Mouse (Mus musculus) brain, adult 10 weeks (tissue): ENCODE measurements around the gene 4930556J24Rik. TPM values are rescaled to one million over a fixed set of nuclear protein-coding genes. Genes with fewer than 3 reads are reported as not detected.

ENCODE experiments used
- polyA plus RNA-seq: library from polyadenylated mRNA; stranded (reverse); fragments of 350-450 nt; fragmentation: Illumina TruSeq; extraction: RNeasy Lipid Tissue Mini Kit (QIAGEN cat#74804); gene quantifications from one replicate; pipeline ENCODE4 v1.2.3, GENCODE M21; 2015; ENCODE audit warnings: low read depth, low replicate concordance

Gene 4930556J24Rik
- polyA plus RNA-seq = not detected

GRCm38 (mm10) chr11:3976678-3977077, at the start of gene 4930556J24Rik:
Gene 4930556J24Rik, minus strand, starts transcription at chr11:3976778.

GRCm38 (mm10) chr11:3983291-3983862, 6.8 kb upstream of the 4930556J24Rik start, which contains the start of gene Gal3st1:
Gene Gal3st1, plus strand, starts transcription at chr11:3983636.

GRCm38 (mm10) chr11:3963610-3964415, 12.8 kb downstream of the 4930556J24Rik start, which contains the start of gene Pes1:
Gene Pes1, plus strand, starts transcription at chr11:3963975.

GRCm38 (mm10) chr11:3931511-3932211, 44.9 kb downstream of the 4930556J24Rik start, which contains the start of gene Tcn2:
Gene Tcn2, minus strand, starts transcription at chr11:3932159.

GRCm38 (mm10) chr11:3914109-3914840, 62.3 kb downstream of the 4930556J24Rik start, which contains the start of gene Slc35e4:
Gene Slc35e4, minus strand, starts transcription at chr11:3914664.

GRCm38 (mm10) chr11:3894406-3895281, 81.9 kb downstream of the 4930556J24Rik start, which contains the start of the genes 4921536K21Rik and Dusp18:
Gene 4921536K21Rik, minus strand, starts transcription at chr11:3895098.
Gene Dusp18, plus strand, starts transcription at chr11:3895240.

Other genes with a start within 250 kb of the 4930556J24Rik start
- gene Osbp2, start 112.9 kb downstream of the 4930556J24Rik start, polyA plus RNA-seq = 82.7 TPM
- 0.61 TPM for gene 4921536K21Rik, start 81.7 kb downstream of the 4930556J24Rik start, polyA plus RNA-seq
- gene Dusp18, start 81.5 kb downstream of the 4930556J24Rik start, polyA plus RNA-seq = 13.6 TPM
- 16.5 TPM for gene Slc35e4, start 62.1 kb downstream of the 4930556J24Rik start, polyA plus RNA-seq
- 23.1 TPM for gene Tcn2, start 44.6 kb downstream of the 4930556J24Rik start, polyA plus RNA-seq
- 37.4 TPM for gene Pes1, start 12.8 kb downstream of the 4930556J24Rik start, polyA plus RNA-seq
- gene Gal3st1, start 6.9 kb upstream of the 4930556J24Rik start, polyA plus RNA-seq = 15.2 TPM
- gene Sec14l4, start 54.7 kb upstream of the 4930556J24Rik start, polyA plus RNA-seq = 1.8 TPM
- gene Sec14l3, start 88.1 kb upstream of the 4930556J24Rik start, polyA plus RNA-seq = 0.80 TPM
- gene Mtfp1, start 118.7 kb upstream of the 4930556J24Rik start, polyA plus RNA-seq = 122 TPM
- gene Sec14l2, start 146.6 kb upstream of the 4930556J24Rik start, polyA plus RNA-seq = 44.6 TPM
- 32.2 TPM for gene Rnf215, start 158.4 kb upstream of the 4930556J24Rik start, polyA plus RNA-seq
- 15.1 TPM for gene Ccdc157, start 183.5 kb upstream of the 4930556J24Rik start, polyA plus RNA-seq
- 38.7 TPM for gene Sf3a1, start 183.6 kb upstream of the 4930556J24Rik start, polyA plus RNA-seq
- 30.6 TPM for gene Tbc1d10a, start 210.0 kb upstream of the 4930556J24Rik start, polyA plus RNA-seq
- gene Castor1, start 241.4 kb upstream of the 4930556J24Rik start, polyA plus RNA-seq = 4.5 TPM